Mouse (Mus musculus) CD4-positive, CD25-positive, alpha-beta regulatory T cell (primary cell): ENCODE measurements around the gene Rassf2. TPM values are rescaled to one million over a fixed set of nuclear protein-coding genes. Genes with fewer than 3 reads are reported as not detected.

Experiments
- polyA plus RNA-seq: library from polyadenylated mRNA; unstranded; fragments of 100-300 nt; shearing (Covaris generic); gene quantifications from one replicate; pipeline ENCODE4 v1.2.1, GENCODE M21; 2017

Rassf2 gene
- 101 TPM for polyA plus RNA-seq

DNA sequence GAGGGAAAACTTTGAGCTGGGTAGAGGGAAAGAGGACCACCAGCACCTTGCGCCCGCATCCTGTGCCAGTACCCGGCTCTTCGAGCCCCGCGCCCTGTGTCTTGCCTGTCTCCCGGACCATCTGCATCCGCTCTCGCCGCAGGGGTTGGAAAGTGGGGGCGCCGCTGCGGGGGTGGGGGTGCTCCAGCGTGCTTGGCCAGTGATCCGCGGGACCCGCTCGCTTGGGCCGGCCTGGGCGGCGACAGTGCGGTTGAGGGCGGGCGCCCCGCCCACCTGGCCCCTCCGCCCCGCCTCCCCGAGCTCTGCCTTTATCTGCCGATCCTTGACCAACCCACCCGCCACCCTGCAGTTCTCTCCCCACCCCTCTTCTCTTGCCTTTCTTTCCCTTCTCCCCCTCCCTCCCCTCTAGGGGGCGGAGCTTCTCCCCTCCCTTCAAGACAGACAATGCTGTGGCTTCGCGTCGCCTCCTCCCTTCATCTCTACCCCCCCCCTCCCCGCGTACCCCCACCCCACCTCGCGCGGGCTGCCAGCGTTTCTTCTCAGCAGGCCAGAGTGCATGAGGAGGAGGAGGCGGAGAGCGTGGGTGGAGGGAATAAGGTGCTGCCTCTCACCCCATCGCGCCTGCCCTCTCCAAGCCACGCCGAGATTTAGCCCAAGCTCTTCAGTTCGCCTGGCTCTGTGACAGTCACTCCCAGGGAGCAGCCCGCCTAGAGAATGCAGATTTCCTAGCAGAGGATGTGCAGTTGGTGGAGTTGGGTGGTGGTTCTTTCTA lies at the start of gene Rassf2:
TSS of gene Rassf2 (minus strand) at position 613 of the 772 bp plus-strand sequence.

DNA sequence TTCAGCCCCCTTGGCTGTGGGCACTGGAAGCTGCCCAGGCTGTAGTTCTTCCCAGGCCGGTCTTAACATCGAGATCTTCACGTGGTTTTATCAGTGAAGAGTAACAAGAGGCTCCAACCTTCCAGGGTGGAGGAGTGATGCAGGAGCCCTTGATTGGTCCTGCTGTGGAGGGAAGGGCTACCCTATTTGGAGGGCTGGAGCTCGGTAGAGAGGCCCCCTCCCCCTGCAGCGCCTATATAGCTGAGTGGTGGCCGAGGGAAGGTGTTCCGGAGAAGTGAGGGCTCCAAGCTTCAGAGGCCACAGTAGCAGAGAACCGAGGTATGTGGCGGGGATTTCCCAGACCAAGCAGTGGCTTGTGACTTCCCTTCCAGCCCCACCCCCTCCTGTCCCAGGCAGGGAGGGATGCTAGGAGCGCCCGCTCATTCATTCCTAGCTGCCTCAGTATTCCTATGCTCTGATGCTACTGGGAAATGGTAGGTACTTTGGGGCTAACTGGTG lies 79.4 kb downstream of the Rassf2 start, which contains the start of gene Prnd:
TSS of gene Prnd (plus strand) at position 264 of the 498 bp plus-strand sequence.

Other genes with a start within 250 kb of the Rassf2 start
- gene Erv3, start 170.5 kb downstream of the Rassf2 start, polyA plus RNA-seq = not detected
- 18.1 TPM for gene Prnp, start 120.3 kb downstream of the Rassf2 start, polyA plus RNA-seq
- gene Prn, start 120.3 kb downstream of the Rassf2 start, polyA plus RNA-seq = not detected
- 0.41 TPM for gene Prnd, start 79.4 kb downstream of the Rassf2 start, polyA plus RNA-seq
- 40.1 TPM for gene Slc23a2, start 114.8 kb upstream of the Rassf2 start, polyA plus RNA-seq
- 58.0 TPM for gene Tmem230, start 217.5 kb upstream of the Rassf2 start, polyA plus RNA-seq
- gene Pcna, start 223.1 kb upstream of the Rassf2 start, polyA plus RNA-seq = 144 TPM
- gene Cds2, start 232.9 kb upstream of the Rassf2 start, polyA plus RNA-seq = 49.4 TPM